24 mouse cellular contexts compared by ENCODE assay signal in the genomic region with DNA sequence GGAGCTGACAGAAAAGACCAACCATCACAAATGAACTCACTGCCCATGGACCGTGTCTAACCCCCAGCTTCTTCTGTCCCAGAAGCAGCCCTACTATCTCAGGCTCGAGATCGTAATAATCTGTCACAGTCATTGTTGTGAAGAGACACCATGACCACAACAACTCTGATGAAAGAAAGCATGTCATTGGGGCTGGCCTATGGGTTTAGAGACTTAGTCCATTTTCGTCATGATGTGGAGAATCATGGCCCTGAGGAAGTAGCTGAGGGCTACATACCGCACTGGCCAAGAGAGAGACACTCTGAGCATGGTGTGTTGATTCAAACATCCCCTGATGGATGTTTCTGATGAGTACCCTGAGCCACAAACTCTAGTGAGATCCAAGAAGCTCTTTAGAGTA. TPM values are rescaled to one million over a fixed set of nuclear protein-coding genes. Genes with fewer than 3 reads are reported as not detected.
"Had no signal": no experiment of that assay in that cellular context is flagged by ENCODE, and none has a peak within 500 bp of the region (broad histone marks: within the 10 kb centered on the region; RNA-seq: fewer than 3 reads in every experiment).

No protein-coding gene starts in this region.

- H3K27ac ChIP-seq: neural tube, embryonic 15.5 days; stomach, embryonic 15.5 days; stomach, postnatal 0 days had no signal

- H3K4me1 ChIP-seq: neural tube, embryonic 15.5 days; stomach, embryonic 15.5 days had no signal

- H3K36me3 ChIP-seq: neural tube, embryonic 15.5 days; stomach, embryonic 15.5 days had no signal

- H3K4me2 ChIP-seq: neural tube, embryonic 15.5 days; stomach, embryonic 15.5 days had no signal

- H3K4me3 ChIP-seq: neural tube, embryonic 15.5 days; stomach, embryonic 15.5 days had no signal

- H3K9me3 ChIP-seq: neural tube, embryonic 15.5 days; stomach, embryonic 15.5 days had no signal

- DNase-seq: retina, postnatal 1 day; right cerebral cortex, adult 18-20 months; right cerebral cortex, postnatal 14 days; right cerebral cortex, postnatal 25 days; right cerebral cortex, postnatal 4 days; spleen, adult 18-20 months; thymus, adult 18-20 months; thymus, adult 2 months; thymus, postnatal 14 days; thymus, postnatal 25 days; thymus, postnatal 36 days; thymus, postnatal 4 days had no signal

- H3K9ac ChIP-seq: neural tube, embryonic 15.5 days; stomach, embryonic 15.5 days had no signal

- H3K27me3 ChIP-seq: neural tube, embryonic 15.5 days; stomach, embryonic 15.5 days had no signal

RNA-seq across cellular contexts. Expression of a gene that starts 2.2 kb away (rescaled TPM):
- polyA plus RNA-seq: neural tube, embryonic 14.5 days; neural tube, embryonic 15.5 days; testis, adult 2 months had no signal

RNA-seq across cellular contexts. Expression of a gene that starts 5.9 kb away (rescaled TPM):
- total RNA-seq: neutrophil, adult 5-6 weeks had no signal
- polyA plus RNA-seq: neural tube, embryonic 14.5 days; neural tube, embryonic 15.5 days; small intestine, adult 2 months; stomach, embryonic 14.5 days; stomach, embryonic 15.5 days; stomach, embryonic 16.5 days; stomach, postnatal 0 days; thymus, adult 2 months; thymus, postnatal 0 days; urinary bladder, adult 2 months had no signal

RNA-seq across cellular contexts. Expression of a gene that starts 7.2 kb away (rescaled TPM):
- total RNA-seq: neutrophil, adult 5-6 weeks had no signal
- polyA plus RNA-seq: neural tube, embryonic 14.5 days; neural tube, embryonic 15.5 days; small intestine, adult 2 months; stomach, embryonic 14.5 days; stomach, embryonic 16.5 days; testis, adult 2 months; thymus, postnatal 0 days; urinary bladder, adult 2 months had no signal

RNA-seq across cellular contexts. Expression of a gene that starts 9.3 kb away (rescaled TPM):
- total RNA-seq: neutrophil, adult 5-6 weeks had no signal
- polyA plus RNA-seq: spleen, adult 2 months; thymus, postnatal 0 days had no signal
